Mouse (Mus musculus) cortical plate, adult 2 months (tissue): Measurements from ENCODE around the gene Ncs1. TPM values are rescaled to one million over a fixed set of nuclear protein-coding genes. Genes with fewer than 3 reads are reported as not detected.

Source experiments
- H3K27ac ChIP-seq: fragments of 200-500 bp; 2 replicates; pipeline ENCODE4 v1.5.1; 2012; ENCODE audit warnings: low read length, control low read depth, inconsistent platforms; ENCODE audit not compliant: insufficient read depth
- H3K4me1 ChIP-seq: fragments of 200-500 bp; 2 replicates; pipeline ENCODE4 v1.6.1; 2011; ENCODE audit warnings: low read length; ENCODE audit not compliant: control insufficient read depth, insufficient read depth
- H3K4me3 ChIP-seq: fragments of 200-500 bp; 2 replicates; pipeline ENCODE4 v1.5.1; 2011; ENCODE audit warnings: mild to moderate bottlenecking, low read length, control low read depth; ENCODE audit not compliant: insufficient read depth
- CTCF ChIP-seq: fragments of 200-500 bp; IDR thresholded peaks from 2 replicates; pipeline ENCODE4 v1.5.1; 2011; ENCODE audit warnings: mild to moderate bottlenecking, control low read depth, low read length; ENCODE audit not compliant: insufficient read depth; ENCODE audit errors: extremely low read depth
- POLR2A ChIP-seq: fragments of 200-500 bp; IDR thresholded peaks from 2 replicates; pipeline ENCODE4 v1.6.1; 2011; ENCODE audit warnings: mild to moderate bottlenecking, low read length, control low read depth; ENCODE audit not compliant: insufficient read depth; ENCODE audit errors: extremely low read depth
- polyA plus RNA-seq: library from polyadenylated mRNA; depleted of rRNA; stranded (reverse); fragments of >200 nt; gene quantifications from 2 replicates; pipeline ENCODE4 v1.2.3, GENCODE M21; 2012

The Ncs1 gene
- polyA plus RNA-seq, 1 experiment, result 167 TPM

DNA sequence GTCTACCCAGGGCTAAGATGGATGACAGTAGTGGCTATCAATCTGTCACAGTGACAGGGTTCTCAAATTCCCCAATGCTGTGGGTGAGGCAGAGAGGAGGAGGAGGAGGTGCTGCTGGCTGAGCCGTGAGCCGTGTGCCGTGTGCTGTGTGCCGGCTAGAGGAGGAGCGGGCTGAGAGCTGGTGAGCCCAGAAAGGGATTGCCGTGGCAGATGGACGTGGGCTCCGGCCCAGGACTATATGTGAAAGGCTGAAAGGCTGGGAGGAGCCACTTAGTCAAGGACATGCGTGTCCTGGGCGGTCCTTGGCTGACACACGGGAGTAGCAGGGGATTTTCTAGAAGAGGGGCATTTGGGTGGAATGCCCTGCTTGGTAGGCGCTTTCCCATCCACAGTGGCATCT is 37.3 kb downstream of the Ncs1 start:
- H3K4me3 ChIP-seq, result no peak overlapping the region
- H3K27ac ChIP-seq, result no peak overlapping the region
- no peak for TF ChIP-seq CTCF
- 0 out of 2 replicates have a peak, but pooled peaks have one; percentile 19 for TF ChIP-seq POLR2A
- H3K4me1 ChIP-seq, result peaks cover 14% of the 10 kb centered on the region

DNA sequence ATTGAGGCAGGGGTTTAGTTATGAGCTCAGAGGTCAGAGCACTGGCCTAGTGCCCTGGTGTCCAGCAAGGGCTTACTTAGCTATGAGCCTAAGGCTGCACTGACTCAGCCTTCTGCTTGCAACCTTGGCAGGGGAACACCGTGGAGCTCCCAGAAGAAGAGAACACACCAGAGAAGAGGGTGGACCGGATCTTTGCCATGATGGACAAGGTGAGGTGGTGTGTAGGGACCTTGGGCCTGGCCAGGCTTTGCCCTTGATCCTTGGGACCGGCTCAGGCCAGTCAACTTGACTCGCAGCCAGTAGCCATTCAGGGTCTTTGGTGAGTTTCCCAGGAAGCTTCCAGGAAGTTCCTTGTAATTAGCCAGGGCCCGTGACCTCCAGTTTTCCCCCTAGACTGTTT is 38.9 kb downstream of the Ncs1 start:
- Histone ChIP-seq H3K4me3 (no peak overlapping the region), H3K4me1 (peaks cover 4% of the 10 kb centered on the region), H3K27ac (no peak overlapping the region)
- no peak for TF ChIP-seq CTCF
- TF ChIP-seq POLR2A, result no peak

DNA sequence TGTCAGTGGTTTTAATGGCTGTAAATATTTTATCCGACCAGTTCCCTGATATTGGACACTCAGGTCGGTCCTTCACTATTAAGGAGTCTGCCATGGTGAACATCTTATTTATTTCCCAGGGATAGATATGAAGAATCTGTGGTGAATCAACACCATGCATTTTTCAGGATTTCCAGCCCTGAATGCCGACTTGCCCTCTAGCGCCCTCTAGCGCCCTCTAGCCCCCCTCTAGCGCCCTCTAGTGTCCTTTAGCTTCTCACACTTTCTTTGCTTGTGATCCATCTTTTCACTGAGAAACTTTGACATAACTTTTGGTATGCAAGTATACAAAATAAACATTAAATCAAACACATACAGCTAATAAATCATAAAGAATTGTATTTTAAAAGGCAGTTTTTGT is 45.8 kb downstream of the Ncs1 start:
- TF ChIP-seq POLR2A, result no peak
- peak; percentile 100 for TF ChIP-seq CTCF
- Histone ChIP-seq H3K4me1 (no peaks in the 10 kb centered on the region), H3K27ac (no peak overlapping the region), H3K4me3 (no peak overlapping the region)

DNA sequence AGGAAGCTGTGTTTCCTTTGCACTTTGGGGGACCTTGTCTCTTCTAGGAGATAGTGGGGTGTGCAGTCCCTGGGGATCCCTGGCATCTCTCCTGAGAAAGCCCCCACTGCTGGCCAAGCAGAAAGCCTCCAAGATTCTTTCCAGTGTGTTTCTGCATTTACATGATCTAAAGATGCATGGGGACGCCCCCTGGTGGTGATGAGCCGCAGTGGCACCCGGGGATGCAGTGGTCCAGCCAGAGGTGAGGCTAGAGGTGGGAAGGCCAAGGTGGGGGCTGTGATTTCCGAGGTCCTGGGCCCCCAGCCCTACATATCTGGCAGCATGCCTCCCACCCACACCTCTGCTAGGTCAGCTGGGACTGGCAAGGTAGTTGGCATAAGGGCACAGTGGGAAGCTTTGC is 49.4 kb downstream of the Ncs1 start:
- peak; percentile 77 for TF ChIP-seq CTCF
- no peak for TF ChIP-seq POLR2A
- Histone ChIP-seq H3K4me3 (no peak overlapping the region), H3K4me1 (no peaks in the 10 kb centered on the region), H3K27ac (no peak overlapping the region)

DNA sequence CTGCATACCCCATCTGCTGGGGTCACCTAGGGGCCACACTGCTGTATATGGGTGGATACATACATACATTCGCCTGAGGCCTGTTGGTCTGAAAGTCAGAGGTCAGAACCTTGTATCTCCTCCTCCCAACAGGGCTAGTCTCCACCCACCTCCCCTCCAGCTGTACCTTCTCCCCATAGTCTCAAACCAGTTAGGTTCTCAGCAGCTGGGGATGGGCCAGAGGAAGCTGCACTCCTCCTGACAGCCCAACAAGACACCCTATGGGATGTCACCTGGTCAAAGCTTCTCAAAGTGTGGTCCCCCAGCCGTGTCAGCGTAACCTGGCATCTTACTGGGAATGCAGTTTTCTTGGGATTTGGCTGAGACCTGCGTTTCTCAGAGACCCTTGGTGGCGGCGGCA is 50.8 kb downstream of the Ncs1 start:
- Histone ChIP-seq H3K4me1 (no peaks in the 10 kb centered on the region), H3K27ac (no peak overlapping the region), H3K4me3 (no peak overlapping the region)
- TF ChIP-seq CTCF (no peak), POLR2A (no peak)

DNA sequence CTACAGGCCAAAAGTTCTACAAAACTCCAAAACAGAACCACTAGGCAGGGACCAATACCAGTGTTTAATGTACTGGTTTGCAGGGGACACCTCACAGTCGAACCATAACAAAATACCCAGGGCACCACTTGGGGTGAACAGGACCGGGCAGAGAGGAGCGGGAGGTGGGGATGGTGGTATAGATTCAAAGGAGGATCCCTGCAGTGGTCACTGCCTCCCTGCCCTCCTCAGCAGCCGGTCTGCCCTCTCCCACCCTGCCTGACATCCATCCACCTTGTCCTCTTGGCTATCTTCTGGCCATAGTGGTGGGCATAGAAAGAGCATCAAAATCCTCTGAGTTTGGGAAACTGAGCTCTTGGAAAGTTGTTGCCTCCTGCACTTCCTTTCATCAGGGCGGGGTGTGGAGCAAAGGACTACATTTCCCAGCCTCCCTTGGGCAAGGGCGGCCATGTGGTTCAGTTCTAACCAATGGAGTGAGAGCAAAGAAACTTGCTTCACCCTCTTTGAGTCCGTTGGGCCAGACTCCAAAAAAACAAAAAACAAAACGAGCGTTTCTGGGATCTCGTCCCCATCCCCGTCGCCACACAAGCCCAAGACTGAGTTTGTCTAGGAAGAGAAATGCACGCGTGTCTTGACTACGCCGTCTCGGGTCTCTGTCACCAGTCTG is 52.1 kb downstream of the Ncs1 start:
- no peak for TF ChIP-seq POLR2A
- TF ChIP-seq CTCF, result no peak
- H3K4me1 ChIP-seq, result no peaks in the 10 kb centered on the region
- H3K27ac ChIP-seq, result no peak overlapping the region
- H3K4me3 ChIP-seq, result peak overlapping the region; percentile 37

DNA sequence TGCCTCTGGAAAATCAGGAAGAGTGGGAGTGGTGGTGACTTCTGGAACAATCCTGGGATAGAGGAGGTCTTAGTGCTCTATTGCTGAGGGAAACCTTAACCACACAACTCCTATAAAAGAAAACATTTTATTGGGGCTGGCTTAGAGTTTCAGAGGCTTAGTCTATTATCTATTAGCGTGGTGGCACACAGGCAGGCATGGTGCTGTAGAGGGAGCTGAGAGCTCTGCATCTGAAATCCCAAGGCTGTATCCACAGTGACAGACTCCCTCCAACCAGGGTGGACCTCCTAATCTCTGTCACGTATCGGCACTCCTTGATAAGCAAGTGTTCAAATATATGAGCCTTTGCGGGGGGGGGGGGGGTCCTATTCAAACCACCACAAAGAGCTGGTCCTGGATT is 53.2 kb downstream of the Ncs1 start:
- no peak for TF ChIP-seq POLR2A
- TF ChIP-seq CTCF, result no peak
- H3K4me1 ChIP-seq, result no peaks in the 10 kb centered on the region
- peak overlapping the region; percentile 18; the same call in 1 of the 2 replicates for H3K4me3 ChIP-seq
- no peak overlapping the region for H3K27ac ChIP-seq

DNA sequence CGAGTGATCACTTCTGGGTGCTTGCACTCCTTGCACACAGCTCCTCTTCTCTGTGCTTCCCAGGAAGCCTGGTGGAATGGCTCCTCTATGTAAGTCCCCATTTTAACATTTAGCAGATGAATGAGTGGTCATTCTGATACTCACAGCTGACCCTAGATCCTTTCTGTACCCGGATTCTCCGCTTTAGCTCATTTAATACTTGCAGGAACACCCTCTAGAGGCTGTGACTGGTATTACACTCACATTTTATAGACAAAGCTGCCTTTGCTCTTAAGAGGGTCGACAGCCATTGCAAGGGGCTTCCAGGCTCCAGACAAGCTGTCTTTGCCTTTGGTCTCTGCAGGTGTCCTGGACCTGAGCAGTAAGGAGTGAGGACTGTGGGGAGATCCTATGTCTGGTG is 53.6 kb downstream of the Ncs1 start:
- H3K27ac ChIP-seq, result no peak overlapping the region
- H3K4me1 ChIP-seq, result no peaks in the 10 kb centered on the region
- TF ChIP-seq POLR2A (no peak), CTCF (peak; percentile 45; the same call in 1 of the 2 replicates)
- peak overlapping the region; percentile 18; the same call in 1 of the 2 replicates for H3K4me3 ChIP-seq

DNA sequence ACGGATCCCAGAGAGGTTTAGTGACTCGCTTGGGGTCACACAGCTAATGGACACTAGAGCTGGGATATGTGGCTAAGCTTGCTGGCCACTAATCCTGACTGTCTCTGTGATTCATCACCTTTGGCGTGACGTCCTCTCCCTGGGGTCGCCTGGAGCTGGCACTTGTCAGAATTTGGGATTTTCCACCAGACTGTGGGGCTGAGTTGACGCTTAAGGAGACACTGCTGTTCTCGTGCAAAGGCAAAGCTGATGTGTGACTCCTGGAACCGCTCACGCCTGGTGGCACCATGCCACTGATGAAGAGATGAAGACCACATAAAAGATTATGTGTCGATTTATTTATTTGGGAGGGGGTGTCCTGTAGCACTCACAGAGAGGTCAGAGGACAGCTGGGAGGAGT is 54.4 kb downstream of the Ncs1 start:
- Histone ChIP-seq H3K4me3 (no peak overlapping the region), H3K27ac (no peak overlapping the region), H3K4me1 (no peaks in the 10 kb centered on the region)
- TF ChIP-seq POLR2A (no peak), CTCF (no peak)

DNA sequence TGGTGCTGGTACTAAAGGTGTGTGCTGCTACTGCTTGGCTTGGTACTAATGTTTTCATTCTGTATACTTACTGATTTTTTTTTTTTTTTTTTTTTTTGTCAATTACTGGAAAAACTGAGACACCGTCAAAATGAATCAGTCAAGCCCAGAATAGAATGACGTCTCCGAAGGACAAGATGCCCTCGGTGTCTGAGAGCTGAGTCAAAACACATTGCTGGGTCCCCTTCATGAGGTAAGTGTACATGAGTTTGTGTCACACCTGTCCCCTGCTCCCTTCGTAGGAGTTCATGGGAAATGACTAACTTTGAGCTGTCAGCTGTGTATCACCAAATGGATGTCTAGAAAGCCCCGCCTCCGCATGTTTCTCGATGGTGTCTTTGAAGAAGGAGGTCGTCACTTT is 57.6 kb downstream of the Ncs1 start:
- Histone ChIP-seq H3K4me1 (no peaks in the 10 kb centered on the region), H3K4me3 (no peak overlapping the region), H3K27ac (no peak overlapping the region)
- TF ChIP-seq CTCF, result no peak
- TF ChIP-seq POLR2A, result no peak

DNA sequence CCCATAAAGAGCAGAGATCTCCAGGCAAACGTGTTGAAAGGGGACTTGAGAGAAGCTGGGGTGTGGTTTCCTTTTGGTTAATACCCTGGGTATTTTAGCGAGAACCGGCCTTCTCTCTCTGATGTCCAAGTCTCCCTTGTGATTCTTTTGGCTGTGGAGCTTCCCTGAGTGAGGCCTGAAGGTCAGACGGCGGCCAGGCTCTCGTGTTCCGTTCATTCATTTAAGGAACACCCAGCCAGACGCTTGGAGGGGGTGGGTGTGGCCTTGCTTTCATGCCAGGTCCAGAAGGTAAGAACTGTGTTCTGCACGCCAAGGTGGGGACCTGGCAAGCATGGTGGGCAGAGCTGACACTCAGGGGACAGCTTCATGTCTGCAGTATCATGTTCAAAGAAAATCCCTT is 58.6 kb downstream of the Ncs1 start:
- H3K27ac ChIP-seq, result no peak overlapping the region
- no peak for TF ChIP-seq POLR2A
- TF ChIP-seq CTCF, result no peak

More for the DNA sequence above, 58.6 kb downstream of the Ncs1 start:
- Histone ChIP-seq H3K4me1 (no peaks in the 10 kb centered on the region), H3K4me3 (no peak overlapping the region)
